Mouse (Mus musculus): ENCODE data around the gene Stab1.

DNA sequence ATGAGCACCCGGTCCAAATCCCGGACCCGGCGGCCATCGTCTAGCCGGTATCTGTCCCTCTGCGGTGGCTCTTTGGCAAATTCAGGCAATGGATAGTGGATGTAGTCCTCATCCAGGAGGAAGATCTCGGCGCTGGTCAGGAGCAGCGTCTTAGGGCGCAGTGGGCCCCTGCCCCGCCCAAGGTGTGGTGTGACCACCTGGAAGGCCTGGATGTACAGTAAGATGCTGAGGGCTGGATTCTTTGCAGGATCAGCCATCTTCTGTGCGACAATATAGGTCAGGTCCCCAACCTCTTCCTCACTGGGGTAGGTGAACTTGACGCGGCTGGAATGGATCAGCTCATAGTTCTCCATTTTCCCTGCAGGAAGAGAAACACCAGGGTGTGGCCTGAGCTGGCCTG is 3.4 kb upstream of the Stab1 start:
- no peak for TF ChIP-seq CTCF (IDR thresholded peaks at IDR 0.05; ENCODE audit: low read depth, low read length)
- TF ChIP-seq EP300 (IDR thresholded peaks at IDR 0.05; ENCODE audit: insufficient read depth, low read depth, low read length), result no peak
